Mouse (Mus musculus) adrenal gland, adult (tissue): ENCODE measurements around the gene Ak2.

Experiments used
- DNase-seq, 2 experiments: peaks; one replicate each; pipeline ENCODE4 v3.0.0; 2022 to 2023; ENCODE audit warnings: low spot score in 1 of 2; ENCODE audit not compliant: inconsistent age in 2 of 2

Gene Ak2

DNA sequence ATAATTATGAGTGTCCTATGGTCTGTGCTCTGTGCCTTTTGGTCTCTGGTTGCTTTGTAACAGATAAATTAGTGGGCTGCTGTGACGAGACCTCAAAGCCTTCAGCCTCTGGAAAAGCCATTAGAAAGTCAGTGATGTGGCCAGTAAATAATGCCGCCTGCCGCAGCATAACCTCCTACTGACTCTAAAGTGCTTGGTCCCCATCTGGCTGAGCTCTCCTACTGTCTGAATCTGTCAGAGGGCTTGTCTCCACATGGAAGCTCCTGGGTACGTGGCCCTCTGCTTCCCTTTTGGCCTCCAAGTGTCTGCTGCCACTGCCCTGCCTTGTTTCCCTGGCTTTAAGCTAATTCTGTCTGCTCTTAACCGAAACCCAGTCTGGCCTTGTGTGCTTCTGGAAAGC lies 17.8 kb downstream of the Ak2 start:
- no peak for DNase-seq

DNA sequence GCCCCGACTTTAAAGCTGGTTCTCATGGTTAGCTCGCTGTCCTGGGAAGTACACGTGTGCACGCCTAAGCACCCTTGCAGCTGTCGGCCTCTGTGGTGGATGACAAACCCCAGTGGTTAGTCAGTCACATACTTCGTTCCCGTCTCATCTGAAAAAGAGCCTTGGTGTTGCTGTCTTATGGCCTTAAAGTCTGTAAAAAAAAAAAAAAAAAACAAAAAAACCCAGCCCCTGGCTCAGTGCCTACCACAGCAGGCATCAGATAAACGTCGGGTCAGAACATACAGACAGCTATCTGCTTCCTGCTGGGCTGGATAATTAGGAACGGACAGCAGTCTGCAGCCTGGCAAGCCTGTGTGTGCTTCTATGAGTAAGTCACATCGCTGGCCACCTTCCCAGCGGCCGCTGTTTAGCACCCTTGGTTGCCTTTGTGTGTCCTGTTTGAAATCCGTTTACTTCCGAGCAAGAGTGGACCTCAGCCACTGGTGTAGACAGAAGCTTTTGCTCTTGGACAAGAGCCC lies 19.9 kb downstream of the Ak2 start:
- peak; percentile 73 to 85 for DNase-seq

DNA sequence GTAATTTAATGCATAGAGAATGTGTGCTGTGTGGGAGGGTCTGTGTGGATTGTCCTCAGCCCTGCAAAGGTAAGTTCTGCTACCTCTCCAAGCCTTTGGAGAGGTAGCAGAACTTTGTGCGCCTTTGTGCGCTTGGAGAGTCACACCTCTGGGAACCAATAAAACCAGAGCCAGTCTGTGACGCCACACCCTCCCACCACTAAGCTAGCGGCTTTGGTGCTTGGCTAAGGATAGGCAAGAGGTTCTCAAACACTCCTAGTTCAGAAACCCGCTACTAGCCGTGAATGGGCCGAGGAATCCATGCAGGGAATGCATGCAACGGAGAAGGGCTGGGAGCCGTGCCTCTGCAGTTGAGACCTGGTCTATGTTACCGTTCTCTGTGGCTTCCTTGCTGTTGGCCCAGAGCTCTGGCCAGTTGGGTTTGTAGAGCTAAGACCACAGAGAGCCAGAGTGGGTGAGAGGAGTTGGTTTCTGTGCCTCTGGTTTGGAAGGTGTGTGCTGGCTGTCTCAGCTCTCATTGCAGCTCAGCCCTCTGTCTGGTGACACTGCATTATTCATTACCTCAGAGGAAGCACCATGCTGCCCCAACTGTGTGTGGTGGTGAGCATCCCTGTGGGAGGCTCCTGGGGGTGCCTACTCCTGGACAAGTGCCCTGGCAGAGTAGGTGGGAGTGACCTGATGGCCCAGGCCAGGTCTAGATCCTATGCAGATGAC lies 21.6 kb downstream of the Ak2 start:
- no peak for DNase-seq

DNA sequence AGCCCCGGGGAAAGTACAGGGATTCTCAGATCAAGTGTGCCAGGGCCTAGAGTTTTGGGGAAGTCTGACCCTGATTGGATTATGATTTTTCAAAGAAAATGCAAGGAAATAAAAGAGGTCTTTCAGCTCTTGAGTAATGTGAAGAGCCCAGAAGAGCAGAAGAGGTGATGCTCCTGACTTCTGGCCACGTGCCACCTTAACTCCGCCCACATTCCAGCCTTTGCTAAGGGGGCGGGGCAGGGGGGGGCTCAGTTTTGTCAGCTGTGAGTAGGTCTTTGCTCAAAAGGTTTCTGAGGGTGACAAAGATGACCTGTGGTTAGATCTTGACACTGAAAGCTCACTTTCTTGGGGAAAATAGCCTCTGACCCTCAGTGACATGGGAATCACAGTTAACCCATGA lies 24.6 kb downstream of the Ak2 start:
- DNase-seq, result no peak

DNA sequence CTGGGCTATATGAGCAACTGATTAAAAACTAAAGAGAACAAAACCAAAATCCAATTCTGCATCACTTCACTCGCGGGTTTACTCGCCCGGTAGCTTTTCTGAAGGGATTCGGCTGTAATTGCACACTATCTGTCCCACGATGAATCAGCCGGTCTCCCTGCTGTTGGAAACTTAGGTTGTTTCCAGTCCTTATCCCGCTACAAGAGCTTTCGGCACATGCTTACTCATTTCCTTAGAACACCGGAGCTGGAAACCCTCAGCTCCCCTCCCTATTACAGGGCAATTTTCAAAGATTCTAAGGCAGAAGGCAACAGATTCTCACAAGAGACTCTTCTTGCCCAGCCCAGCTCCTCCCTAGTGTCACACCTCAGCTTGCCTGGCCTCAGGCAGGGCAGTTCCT lies 25.4 kb downstream of the Ak2 start:
- DNase-seq, result no peak

DNA sequence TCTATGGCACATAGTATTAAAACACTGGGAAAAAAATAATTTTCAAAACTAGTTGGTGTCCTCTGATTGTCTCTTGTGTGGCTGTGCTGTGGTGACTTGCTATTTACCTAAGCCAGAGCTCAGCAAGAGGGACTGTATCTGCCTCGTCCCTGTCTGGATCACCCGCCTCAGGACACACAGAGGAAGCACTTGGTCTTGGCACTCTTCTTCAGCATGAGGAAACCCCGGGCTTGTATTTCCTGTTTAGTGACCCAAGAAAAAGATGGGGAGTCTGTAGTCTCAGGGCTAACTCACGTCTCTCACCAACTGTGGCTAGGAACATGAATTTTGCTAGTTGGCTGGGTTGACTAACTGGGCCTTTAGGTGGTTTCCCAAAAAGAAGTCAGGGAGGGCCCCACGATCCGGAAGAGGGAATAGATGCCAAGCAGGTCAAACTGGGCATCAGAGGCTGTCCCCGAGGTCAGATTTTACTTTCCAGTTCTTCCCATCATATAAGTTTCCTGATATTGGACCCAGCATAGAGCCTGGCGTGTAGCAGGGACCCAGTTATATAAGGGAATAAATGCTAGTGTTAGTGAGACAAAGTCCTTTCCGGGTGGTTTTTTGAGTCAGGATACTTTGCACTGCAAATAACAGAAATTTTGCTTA lies 27.2 kb downstream of the Ak2 start:
- DNase-seq, result no peak

DNA sequence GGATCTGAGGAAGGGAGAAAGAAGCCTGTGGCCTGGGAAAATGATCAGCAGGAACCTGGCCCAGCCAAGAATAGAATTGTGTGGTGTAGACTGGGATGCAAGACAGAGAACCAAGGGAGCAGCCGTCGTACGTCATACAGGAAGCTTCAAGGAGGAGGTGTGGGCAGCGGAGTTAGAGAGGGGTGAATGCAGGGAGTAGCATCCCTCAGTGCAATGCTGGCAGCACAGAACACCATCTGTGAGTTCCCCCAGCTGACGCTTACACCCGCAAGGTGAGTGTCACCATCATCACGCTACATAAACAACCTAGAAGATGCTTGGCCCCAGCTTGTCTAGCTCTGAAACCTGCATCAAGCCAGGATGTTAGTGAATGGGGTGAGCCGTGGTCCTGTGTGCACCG lies 28.0 kb downstream of the Ak2 start:
- DNase-seq, result no peak

DNA sequence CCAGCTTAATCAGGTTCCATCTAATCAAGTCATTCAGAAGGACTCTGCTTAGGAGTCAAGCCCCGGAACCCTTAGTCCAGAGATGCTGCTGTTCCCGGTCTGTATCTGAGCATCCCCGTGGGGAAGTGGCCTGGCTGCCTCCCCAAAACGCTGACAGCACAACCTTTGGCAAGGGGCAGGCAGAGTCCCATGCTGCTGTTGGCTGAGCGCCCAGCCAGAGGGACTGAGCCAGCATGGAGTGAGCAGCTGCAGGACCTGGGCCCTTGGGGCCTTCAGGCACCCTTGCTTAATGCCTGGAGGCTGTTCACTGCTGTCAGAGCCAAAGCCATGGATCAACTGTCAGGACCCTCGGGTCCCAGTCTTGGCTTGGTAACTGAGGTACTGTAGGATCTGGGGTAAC lies 28.7 kb downstream of the Ak2 start:
- peak; percentile 87 to 93 for DNase-seq

DNA sequence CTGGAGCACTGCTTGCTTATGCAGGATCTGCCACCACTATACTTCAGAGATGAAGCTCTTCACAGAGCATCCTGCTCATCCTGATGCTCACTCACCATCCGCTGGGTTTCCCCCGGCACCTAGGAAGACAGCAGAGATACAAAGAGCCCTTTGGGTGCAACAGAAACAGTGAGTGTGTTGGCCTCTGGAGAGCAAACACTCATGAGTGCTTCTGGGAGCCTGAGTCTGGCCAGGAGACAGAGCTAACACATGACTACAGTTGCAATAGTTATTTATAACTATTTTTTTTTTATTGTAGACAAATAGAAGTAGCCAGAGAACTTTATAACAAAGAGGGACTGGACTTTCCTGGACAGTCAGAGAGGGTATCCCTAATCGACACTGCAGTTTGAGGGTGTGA lies 29.7 kb downstream of the Ak2 start:
- DNase-seq, result no peak

DNA sequence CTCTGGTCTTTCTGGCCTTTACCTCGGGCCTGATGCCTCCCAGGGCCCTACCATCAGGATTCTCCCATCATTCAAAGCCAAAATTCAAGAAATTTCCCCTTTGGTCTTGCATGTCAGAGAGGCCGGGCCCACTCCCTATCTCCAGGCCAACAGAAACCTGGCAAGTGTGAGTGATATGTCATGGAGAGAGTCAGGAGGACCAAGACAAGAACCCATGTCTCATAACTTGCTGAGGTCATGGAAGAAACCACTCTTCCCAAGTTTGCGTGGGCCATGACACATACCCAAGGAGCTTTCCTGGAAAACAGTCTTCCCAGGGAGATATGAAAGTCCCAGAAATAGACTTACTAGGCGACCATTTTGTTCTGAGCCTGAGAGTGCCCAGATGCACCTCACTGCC lies 30.1 kb downstream of the Ak2 start:
- no peak for DNase-seq

DNA sequence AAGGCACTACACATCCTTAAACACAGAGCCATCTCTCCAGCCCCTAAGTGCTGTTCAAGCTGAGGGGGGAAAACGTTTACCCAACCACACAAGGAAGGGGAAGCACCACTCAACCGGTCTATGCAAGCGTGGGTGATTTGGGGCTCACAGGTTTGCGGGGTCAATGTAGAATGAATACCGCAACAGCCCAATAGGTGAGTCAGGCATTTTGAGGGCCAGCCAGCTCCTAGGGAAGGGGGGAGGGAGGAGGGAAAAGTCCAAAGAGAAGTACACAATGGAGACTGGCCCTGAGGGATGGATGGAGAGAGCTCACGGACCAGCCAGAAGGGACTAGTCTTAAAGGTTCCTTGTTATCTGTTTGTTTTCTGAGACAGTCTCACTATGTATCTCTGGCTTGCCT lies 32.1 kb downstream of the Ak2 start:
- peak in 1 of 2 experiments; percentile 62 for DNase-seq

DNA sequence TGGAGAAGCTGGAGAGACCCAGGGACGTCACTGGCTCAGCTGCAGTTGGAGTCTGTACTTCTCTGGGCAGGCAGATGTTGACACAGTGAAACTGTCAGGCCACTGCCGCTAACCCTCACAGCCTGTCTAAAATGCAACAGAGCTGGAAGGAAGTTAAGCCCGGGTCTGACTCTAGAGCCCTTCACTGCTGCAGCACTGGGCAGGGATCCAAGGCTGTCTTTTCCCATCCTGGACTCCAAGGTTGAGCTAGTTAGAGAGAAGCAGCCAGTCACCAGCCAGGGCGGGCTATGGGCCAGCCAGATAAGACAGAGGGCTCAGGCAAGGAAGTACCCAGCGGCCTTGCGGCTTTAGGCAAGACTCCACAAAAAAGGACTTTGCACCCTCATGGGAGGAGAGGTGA lies 33.0 kb downstream of the Ak2 start:
- DNase-seq, result peak; percentile 95 to 97

DNA sequence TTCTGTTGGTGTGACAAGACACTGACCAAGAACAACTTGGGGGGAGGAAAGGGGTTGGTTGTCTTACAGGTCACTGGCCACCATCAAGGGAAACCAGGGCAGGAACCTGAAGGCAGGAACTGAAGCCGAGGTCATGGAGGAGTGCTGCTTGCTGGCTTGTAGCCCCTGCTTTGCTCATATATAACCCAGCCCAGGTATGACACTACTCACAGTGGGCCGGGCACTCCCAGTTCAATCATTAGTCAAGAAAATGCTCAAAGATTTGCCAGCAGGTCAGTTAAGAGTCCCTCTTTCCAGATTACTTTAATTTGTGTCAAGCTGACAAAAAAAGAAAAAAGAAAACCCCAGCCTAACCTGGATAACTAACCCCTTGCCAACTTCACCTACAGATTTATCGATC lies 33.9 kb downstream of the Ak2 start:
- no peak for DNase-seq

DNA sequence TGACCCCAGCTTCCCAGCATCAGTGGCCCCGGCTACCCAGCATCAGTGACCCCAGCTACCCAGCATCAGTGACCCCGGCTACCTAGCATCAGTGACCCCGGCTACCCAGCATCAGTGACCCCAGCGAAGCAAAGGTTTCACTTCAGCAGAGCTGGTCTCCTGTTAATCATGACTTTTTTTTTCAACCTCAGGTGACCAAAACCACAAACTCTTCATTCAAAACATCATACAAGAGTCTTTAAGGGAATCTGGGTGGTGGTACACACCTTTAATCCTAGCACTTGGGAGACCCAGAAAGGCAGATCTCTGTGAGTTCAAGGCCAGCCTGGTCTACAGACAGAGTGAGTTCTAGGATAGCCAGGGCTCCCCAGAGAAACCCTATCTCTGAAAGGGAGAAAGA lies 39.0 kb downstream of the Ak2 start:
- no peak for DNase-seq

DNA sequence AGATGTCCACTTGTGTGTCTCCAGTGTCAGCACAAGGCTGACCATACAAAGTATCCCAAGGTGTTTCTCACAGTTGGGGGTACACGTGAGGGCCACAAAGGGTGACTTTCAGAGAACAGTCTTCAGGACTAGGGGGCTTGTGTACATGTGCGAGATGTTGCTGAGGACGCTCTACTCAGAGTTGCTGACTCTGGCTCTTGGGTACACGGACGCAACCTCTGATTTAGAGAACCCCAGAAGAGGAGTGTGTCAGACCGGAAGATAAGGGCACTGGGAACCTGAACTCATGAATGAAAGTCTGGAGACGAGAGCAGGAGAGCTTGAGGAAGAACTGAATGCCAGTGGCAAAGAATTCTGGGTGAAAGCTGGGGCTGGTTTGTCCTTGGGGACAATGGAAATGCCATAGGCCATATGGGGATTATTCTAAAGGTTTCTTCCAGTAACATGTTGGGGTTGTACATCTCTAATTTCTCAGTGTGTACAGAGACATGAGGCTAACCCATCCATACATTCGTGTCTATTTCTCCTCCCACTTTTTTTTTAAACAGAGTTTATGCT lies 39.7 kb downstream of the Ak2 start:
- no peak for DNase-seq

DNA sequence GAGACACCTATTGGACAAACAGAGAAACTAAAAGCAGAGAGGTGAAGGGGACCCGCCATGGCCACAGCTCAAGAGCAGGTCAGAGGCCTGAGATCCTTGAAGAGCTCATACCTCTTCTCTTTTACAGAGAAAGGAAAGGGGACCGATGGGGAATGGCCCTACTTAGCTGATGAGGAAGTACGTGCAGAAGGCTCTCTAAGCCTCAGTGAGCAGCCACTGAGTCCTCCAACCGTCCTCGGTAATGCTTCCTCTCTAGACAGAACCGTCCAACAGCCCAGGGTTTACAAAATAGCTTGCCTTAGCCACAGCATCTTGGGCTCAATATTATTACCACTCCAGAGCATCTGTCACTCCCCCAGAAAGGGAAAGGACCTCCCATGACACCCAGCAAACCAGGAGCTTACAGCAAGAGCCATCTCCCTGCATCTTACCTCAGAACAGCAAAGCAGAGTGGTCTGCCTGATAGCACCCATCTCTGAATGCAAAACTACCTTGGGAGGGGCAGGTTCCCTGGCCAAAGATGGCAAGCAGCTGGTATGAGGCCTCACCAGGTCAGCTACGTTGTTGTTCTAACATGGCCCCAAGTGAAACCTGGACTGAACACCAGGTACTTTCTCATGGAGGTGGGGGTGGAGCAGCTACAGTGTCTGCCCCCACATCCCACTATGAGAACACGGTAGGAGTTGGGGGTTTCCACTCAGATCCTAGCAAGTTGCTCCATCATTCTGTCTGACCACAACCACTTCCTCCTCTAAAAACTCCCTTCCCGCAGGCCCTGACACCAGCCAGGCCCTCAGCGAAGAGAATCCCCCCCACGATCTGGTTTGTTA lies 40.6 kb downstream of the Ak2 start:
- no peak for DNase-seq

DNA sequence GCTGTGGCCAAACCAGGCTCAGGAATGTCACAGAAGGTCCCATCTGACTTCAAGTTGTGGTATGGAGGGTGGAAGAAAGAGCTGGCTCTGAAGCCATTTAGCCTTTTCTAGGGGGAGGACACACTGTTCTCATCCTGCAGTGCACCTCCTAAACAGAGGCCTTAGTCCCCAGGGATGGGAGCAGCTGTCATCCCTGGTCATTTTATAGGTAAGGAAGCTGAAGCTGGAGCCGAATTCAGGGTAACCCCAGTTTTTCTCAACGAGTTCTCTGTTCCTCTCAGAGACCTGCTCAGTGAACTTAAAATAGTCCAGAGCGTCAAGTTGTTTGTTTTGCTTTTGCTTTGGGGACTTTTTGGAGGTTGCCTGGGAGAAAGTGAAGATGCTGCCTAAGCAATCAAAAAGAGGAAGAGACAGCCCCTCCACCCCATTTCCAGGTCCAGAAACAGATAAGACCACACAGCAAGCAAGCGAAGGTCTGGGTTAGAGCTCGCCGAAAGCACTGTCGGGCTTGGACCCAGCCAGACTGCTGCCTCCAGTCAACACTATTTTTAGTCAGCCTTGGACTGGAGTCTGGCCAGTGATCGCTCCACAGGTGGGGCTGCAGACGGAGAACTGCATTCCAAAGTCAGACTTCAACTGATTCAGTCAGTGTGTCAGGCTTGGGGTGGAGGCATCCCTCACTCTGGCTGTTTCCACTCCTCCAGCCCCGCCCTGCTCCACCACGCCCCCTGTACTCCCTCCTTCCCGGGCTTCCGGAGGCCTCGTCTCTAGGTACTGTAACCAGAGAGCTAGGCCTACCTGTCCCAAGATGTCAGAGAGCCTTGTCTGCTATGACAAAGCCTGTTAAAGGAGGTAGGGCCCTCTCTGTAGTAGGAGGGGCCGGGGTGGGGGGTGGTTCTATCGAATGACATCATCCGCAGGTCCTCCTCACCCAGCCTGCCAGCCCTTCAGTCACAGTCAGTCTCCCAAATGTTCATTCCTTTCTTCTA lies 41.5 kb downstream of the Ak2 start:
- DNase-seq, result peak; percentile 83 to 92

DNA sequence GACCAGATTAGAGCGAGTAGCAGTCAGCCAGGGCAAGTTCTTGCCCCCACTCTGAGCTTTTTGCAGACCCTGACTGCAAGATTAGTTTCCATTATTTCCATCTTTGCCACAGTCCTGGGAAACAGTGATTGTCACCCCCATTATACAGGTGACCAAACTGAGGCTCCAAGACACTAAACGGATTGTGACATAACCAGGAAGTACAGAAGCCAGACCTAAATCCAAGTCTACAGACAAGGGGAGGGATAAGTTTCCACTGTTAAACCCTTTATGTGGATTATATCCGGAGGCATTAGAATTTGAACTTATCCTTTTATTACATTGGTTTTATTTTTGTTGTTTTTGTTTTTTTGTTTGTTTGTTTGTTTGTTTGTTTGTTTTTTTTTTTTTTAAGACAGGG lies 42.5 kb downstream of the Ak2 start:
- no peak for DNase-seq

DNA sequence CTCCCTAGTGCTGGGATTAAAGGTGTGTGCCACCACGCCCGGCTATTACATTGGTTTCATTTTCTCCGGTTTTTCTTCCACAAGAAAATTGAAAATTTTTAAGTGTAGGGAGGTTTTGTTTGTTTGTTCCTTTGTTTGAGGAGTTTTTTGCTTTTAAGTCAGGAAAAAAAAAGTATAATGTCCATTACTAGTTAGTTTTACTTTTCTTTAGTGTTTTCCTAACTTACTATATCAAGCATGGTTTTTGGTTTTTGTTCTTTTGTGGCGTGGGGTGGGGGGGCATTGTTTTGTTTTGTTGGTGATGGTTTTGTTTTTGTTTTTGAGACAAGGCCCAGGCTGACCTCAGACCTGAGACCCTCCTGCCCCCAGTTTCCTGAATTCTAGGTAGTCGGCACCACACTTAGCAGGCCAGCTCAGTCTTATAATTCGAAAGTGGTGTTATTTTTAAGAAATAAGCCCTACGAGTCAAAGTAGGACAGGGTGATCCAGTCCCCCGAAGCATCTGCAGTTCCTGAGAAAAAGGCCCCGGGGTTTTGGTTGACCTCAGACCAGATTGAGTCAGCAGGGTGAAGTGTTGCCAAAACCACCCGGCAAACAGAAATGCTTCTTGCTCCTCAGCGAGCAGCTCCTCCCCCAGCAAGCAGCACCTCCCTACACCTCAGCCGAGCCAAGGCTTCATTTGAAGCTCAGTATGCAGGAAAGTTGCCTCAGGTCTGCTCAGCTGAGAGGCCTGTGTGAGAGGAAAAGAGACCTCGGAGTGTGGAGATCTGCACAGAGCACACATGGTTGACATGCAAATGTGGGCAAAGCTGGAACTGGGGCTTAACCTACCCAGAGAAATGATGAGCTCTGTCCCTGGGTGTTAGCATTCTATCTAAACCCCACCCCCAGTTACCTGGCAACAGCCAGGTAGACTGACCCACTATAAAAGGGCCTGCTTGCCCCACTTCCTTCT lies 43.2 kb downstream of the Ak2 start:
- peak; percentile 90 to 95 for DNase-seq
